Mouse (Mus musculus) heart, postnatal 10 days (tissue): ENCODE measurements around the gene Thada. TPM values are rescaled to one million over a fixed set of nuclear protein-coding genes. Genes with fewer than 3 reads are reported as not detected.

Source experiments
- DNase-seq, 2 experiments: peaks; one replicate each; pipeline ENCODE4 v3.0.0; 2021
- intact Hi-C: fragments of 180-260 bp; cut with DNase I; formaldehyde crosslinking; loops from one replicate; pipeline ENCODE4 v1.15.1; 2025
- total RNA-seq, 2 experiments: library from RNA; stranded (reverse); gene quantifications; 2 replicates each; pipeline ENCODE4 v1.2.3; 2021

The Thada gene
- total RNA-seq, 2 experiments from 2014 or later = 8.8 to 11.7 TPM

DNA sequence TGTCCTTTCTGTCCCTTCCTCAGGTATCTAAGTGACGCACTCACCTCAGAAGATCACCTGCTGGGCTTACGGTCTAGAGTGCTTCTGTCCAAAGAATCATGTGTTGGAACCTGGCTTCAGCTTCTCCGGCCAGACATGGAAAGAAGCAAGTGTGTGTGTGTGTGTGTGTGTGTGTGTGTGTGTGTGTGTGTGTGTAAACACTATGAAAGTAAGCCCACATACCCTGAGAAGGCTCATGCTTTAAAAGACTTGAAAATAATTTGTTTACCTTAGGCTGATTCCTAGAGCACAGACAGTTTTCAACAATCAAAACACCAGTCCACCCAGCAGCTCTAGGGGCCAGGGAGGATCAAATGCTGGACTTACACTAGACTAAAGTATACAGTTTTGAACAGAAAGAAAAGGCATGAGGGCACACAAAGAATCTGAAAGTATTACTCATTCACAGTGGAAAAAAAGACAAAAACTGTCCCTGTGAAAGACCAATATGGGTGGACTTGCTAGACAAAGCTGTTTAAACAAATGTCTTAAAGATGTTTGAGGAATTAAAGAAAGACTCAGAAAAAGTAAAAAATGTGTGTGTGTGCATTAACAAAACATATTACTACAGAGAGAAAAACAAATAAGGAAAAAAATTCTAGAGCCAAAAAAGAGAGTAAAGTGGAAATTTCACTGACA, 112.6 kb downstream of the Thada start:
- intact Hi-C loops = no loop called here
- DNase-seq = no peak

DNA sequence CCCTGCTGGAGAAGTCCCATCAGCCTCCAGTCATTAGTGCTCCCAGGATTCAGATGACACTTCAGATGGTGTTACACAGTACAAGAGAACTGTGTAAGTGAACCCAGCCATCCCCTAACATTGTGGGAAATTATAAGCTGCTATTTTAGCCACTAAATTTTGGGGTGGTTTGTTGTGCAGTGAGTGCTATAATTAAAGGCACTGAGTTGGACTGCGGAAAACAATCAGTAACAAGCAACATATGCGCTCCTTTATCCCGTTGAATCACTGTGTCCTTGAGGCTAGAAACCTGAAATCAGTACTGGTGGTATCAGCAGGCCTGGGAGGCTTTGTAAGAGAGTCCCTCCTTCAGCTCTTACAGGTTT, 113.2 kb downstream of the Thada start:
- DNase-seq = no peak
- intact Hi-C loops = no loop called here

DNA sequence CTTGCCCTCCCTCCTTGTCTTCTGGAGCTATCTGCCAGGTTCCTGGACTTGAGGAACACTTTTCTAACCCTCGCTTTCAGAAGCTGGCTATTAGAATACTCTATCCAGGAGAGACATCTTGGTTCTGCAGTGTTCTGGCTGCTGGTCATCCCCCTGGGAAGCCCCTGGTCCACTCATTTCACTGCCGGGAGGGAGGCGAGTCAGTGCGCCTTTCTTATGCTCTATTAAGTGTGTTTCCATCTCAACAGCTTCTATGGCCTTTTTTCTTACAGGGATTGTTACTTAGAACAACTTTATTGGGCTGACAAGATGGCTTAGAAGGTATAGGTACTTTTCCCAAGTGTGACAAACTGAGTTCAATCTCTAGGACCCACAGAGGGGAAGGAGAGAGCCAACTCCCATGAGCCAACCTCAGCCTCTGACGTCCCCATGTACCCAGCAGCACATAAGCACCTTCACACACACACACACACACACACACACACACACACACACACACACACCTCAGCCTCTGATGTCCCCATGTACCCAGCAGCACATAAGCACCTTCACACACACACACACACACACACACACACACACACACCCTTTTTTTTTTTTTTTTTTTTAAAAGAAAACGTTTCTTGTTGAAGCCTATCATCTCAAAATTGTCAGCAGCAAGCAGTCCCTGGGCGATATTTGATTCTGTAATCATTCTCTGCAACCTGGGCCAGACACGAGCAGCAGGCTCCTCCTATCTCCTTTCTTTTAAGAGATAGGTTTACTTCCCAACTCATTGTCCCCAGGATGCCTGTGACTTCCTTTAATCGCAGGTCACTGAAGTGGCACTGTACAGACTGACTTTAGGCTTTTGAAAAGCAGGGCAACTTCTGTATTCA, 113.9 kb downstream of the Thada start:
- intact Hi-C loops = no loop called here
- DNase-seq = no peak

DNA sequence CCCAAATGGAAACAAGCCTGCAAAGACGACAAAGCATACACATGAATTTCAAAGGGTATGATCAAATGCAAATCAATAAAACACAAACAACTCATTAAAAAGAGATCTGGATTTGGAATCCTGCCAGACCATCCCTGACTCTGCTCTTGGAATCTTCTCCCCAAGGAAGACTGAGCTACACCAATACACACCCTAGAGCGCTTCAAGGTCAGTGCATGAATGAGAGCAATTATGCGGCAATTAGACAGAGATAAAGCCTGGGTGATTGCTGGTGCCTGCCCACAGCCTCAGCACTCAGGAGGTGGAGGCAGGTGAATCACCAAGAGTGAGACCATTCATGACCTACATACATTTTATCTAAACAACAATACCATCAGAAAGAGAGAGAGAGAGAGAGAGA, 114.7 kb downstream of the Thada start:
- DNase-seq = no peak

DNA sequence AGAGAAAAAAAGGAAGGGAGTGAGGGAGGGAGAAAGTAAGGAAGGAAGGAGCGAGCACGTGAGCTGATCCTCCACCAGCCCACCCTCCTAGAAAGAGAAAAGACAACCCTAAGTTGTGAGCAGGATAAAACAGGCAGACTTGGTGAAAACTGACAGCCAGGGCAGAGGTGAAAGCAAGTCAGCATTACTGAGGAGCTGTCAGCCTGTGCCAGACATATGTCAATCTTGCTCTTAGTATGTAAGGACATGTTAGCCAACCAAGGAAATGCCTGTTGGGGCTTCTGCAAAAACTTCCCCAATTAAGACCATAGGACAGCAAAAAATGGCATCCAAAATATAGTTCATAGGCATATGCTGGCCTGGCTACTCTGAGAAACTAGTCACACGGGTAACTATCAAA, 117.1 kb downstream of the Thada start:
- intact Hi-C loops = no loop called here
- no peak for DNase-seq

More for the DNA sequence above, 114.7 kb downstream of the Thada start:
- intact Hi-C loops = no loop called here

DNA sequence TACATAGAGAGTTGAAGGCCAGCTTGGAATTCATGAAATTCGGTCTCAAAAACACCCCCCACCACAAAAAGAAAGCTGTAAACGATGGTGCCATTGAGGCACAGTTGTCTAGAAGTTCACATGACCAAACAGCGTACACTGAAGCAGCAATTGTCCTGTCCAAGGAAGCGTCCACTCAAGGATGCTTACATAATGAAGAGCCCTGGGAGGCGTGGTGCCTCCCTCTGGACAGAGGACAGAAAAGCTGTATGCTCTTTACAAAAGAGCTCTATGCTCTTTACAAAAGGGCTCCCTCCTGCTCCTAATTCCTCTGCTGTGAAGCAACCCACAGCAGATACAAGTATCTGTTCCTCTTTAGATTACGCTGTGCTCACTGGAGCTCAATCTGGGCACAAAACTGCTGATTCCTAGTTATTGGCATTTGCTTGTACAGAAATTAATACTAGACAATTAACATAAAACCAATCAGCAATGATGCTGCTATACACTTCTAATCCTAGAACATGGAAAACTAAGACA, 123.6 kb downstream of the Thada start:
- no peak for DNase-seq
- intact Hi-C loops = no loop called here

DNA sequence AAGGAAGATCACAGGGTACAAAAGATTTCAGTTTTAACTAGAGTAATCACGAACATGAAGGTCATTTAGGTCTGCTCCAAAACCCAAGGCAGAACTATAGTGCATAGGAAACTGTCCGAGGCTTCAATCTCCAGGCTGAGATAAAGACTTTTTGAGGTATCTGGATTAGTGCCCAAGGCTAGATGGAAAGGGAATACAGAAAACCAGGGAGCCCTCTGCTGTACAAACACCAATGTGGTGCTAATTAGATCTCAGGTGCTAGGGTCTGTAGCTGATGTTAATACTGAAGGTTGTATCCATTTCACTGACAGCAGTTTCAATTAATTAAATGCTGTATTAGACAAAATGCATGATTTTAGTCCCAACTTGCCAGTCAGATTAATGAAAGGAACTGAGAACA, 124.3 kb downstream of the Thada start:
- DNase-seq = no peak
- intact Hi-C loops = no loop called here

DNA sequence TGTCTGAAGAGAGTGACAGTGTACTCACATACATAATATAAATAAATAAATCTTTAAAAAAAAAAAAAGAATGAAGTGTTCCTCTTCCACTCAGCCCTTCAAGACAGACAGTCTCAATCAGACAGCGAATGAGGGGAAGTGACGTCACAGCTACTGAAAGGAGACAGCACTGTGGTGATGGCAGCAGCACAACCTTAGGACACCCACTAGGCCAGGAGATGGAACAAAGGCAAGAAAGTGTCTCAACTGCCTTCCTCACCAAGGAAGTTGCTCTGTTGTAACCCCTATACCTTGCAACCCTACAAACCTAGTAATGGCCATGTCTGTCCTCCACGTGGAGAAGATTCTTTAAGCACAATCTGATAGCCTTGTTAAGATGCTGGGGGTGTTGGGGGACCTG, 125.4 kb downstream of the Thada start:
- intact Hi-C loops = no loop called here
- DNase-seq = no peak

DNA sequence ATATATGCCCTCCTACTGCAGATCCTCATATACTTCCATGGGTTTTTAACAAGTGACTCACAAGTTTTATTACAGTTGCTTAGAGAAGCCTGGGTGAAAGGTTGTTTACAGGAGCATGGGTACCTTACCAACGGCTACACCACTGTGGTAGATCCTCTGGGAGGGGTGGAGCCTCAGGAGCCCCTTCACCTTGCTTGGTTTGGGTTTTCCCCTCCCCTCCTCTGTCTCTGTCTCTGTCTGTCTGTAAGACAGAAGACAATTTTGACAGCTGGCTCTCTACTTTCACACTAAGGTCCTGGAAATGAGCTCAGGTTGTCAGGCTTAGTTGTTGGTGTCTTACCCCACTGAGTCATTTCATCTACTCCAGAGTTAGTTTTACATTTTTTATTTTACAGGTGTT, 130.0 kb downstream of the Thada start:
- no peak for DNase-seq
- intact Hi-C loops = no loop called here

DNA sequence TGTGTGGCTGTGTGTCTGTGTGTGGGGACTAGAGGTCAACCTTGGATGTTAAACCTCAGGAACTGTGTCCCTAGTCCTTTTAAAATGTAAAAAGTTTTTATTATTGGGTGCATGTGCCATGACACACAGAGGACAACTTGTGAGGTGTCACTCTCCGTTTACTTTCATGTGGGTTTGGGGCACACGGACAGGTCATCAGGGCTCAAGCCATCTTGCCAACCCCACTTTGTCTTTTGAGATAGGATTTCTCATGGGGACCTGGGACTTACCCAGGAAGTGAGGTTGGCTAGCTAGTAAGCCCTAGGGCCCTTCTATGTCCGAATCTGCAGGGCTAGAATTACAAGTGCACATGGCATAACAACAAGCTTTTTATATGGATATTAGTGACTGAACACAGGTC, 130.9 kb downstream of the Thada start:
- no peak for DNase-seq
- intact Hi-C loops = no loop called here

DNA sequence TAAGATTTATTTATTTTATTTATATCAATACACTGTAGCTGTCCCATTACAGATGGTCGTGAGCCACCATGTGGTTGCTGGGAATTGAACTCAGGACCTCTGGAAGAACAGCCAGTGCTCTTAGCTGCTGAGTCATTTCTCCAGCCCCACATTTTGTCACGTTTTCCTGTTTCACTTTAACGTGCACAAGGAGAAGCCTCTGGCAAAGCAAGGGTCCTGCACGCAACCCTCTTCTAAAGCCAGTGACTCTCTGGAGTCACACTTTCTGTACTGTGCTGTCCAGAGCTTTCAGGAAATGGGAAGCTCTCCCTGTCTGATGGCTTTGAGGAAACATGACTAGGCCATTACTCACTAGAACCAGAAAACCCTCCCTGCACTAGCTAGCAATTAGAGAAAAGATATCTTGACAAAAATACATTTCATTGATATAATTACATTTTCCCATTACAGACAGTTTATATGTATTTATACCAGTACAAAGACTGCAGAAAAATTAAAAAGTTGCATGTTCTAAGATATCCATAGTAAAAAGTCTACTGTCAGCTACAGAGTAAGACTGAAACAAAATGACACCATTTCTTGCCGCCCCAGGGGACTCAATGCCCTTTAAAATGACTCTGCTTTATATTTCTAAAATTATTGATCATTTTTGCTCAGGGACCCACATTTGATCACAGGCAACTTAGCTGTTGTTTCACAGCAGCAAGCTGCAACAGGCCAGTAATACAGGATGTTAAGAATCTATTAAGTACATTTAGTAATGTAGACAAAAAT, 131.6 kb downstream of the Thada start:
- no peak for DNase-seq
- intact Hi-C loops = no loop called here

DNA sequence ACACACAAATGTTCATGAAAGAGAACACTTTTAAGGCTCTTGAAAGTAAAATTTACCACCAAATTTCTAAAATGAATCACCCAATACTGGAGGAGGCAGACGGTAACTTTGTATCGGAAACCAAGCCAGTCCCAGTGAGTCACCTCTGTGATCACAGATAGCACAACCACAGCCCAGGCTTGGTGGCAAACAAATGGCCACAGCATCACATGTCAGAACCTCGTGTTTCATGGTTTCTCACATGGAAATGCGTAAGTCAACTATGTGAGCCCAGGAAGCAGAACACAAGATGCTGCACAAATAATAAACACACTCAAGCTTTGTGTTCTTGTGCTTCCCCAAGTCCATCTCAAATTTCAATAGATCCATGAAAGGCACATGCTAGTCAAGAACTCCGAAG, 133.1 kb downstream of the Thada start:
- intact Hi-C loops = no loop called here
- DNase-seq = no peak

DNA sequence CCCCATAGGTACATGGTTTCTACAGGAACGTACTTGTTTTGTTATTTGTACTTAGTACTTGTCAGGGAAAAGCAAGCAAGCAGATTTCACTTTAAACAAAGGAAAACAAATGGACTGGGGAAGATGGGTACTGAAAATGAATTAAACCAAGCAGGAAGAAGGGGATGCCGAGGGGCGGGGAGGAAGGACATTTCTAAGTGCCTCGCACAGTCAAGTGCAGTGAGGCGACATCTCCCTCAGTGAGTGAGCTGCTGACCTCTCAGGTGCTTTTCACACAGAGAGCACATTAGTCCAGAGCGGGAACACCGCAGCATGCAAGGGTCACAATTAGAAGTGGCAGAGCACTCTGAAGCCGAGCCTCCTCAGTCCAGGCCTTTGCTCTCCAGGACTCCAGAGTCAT, 135.0 kb downstream of the Thada start:
- intact Hi-C loops = no loop called here
- no peak for DNase-seq

DNA sequence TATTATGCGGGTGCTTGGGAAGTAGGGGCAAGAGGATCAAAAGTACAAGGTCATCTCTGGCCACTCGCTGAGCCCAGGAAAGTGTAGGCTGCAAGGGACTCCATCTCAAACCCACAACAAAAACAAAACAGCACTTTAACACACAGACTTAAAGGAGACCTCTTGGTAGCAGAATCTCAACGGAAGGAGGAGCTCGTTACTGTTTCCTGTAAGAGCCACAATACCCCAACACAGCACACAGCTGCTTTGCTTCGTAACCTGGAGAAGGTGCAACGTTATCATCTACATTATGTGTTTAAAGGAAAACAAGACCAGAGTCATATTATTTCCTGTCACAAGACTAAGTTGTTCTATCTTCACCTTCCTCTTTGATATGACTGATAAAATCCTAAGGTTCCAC, 135.5 kb downstream of the Thada start:
- intact Hi-C loops = no loop called here
- DNase-seq = no peak

DNA sequence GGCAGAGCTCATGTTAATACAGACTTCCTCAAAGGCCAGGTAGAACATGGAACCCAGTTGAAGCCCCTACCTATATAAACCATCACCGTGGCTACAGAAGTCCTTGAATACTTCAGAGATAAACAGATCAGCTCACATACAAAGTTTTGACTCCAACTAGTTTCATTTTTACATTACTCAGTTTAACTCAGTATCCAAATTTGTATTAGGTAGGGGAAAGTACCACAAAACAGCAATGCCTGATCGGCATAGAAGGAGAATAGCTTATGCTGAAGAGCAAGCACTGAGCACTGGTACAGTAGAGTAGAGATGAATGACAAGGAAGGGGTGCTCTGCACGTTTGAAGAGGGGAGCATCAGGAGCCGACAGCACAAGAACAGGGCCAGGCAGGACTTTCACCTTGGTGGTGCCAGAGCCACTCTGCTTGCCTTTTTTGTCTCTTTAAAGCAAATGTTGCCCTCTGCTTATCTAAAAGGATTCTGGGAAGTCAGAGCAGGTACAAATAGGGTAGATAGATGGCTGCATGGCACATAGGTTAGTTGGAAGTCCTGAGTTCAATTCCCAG, 136.0 kb downstream of the Thada start:
- no peak for DNase-seq
- intact Hi-C loops = no loop called here

DNA sequence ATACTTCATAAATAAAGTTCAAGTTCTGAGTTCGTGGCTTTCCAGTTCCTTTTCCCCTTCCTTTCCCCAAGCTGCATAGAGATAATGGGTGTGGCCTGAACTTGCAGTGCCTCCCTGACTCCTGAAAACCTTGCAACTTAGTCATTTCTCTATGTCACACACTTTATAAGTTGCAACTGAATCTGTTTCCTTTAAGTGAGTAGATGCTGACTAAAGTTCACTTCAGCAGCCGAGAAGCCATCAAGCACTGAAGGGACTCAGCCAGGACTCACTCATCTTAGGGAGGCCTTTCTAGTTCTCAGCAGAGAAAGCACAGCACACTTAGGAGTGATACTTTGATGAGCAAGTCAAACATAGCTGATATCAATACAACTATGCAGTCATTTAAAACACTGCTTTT, 137.5 kb downstream of the Thada start:
- intact Hi-C loops = no loop called here
- DNase-seq = no peak

DNA sequence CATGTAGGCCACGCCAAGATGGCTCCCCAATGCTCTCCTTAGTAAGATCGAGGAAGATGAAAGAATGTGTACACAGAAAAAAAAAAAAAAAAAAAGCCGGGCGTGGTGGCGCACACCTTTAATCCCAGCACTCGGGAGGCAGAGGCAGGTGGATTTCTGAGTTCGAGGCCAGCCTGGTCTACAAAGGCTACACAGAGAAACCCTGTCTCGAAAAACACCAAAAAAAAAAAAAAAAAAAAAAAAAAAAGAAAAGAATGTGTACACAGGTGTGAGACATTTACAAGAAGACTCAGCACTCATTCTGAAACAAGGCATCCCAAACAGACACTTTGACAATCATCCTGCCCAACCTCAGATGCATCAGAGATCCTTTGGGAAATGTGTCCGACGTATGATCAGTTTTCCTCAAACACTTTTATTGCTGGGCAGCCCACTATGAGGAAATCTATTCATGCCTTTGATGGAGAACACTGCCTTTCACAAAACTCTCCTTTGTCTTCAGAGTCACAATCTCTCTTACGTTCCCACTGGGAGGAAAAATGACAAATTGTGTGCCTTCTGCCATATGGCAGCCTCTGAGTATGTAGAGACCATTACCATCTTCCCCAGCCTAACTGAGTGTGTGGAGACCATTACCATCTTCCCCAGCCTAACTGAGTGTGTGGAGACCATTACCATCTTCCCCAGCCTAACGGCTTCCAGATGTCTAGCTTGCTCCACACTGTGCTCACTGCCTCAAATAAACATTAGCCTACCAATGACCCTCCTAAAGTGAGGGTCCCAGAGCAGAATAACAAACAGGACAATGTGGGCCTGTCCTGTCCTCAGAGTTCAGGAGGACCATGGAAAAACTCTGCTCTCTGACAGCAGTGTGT, 138.7 kb downstream of the Thada start:
- no peak for DNase-seq

DNA sequence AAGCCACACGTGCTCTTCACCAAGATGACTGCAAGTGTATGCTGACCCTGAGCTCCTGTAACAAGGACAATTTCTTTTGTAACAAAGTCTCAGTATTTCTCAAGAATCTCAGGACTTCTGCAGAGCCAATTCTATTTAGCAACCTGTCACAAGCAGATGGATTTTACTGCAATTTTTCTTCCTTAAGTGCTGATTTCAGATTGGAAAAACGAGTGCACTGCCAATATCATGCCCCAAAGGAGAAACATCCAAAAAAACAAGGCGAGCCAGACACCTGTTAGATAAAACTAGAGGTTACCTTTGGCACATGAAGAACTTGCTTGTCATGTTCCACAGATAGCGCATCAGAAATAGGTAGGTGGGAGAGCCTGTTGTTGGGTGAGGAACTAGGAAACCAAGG, 143.8 kb downstream of the Thada start:
- DNase-seq = no peak
- intact Hi-C loops = no loop called here

More for the DNA sequence above, 138.7 kb downstream of the Thada start:
- intact Hi-C loops = no loop called here

DNA sequence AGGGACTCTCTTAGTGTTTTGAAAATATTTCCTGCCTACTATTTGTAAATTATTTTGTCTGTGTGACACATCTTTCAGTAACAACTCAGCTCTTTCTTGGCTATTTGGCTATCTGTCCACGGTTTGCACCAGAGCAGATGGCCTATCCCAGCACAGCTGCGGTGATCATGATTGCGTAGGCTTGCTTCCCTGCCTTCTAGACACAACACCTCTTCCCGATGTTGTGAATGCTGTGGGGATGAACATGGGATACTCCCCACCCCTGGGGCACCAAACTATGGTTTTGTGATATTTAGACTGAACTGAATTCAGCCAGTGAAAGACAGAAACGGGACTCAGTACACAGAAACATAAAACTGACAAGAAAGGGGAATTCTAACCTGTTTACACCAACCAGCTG, 144.7 kb downstream of the Thada start:
- DNase-seq = no peak
- intact Hi-C loops = no loop called here

DNA sequence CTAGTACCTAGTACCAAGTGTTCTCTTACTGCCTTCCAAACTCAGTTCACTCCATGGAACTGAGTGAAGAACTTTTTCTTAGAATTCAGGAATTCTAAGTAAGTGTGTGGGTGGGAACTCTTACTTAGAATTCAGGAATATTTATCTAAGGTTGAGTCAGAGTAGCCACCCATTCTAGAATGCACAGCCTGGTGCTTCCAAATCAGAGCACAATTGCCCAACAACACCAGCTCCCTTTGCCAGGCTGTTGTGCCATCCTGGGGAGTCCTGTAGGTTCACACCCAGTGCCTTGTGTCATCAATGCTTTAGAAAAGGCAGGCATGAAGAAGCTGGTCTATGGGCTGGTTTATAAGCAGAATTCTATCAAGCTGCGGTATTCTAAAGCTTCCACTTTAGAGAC, 145.4 kb downstream of the Thada start:
- intact Hi-C loops = no loop called here
- DNase-seq = no peak
